Mouse (Mus musculus): Measurements from ENCODE around the gene Pgrmc2. TPM values are rescaled to one million over a fixed set of nuclear protein-coding genes. Genes with fewer than 3 reads are reported as not detected.

The Pgrmc2 gene
- polyA plus RNA-seq (2015; fragmentation: Nextera tagmentation; extraction: Ambion mirVana), result 31.5 and 34.3 TPM in 2 replicates

DNA sequence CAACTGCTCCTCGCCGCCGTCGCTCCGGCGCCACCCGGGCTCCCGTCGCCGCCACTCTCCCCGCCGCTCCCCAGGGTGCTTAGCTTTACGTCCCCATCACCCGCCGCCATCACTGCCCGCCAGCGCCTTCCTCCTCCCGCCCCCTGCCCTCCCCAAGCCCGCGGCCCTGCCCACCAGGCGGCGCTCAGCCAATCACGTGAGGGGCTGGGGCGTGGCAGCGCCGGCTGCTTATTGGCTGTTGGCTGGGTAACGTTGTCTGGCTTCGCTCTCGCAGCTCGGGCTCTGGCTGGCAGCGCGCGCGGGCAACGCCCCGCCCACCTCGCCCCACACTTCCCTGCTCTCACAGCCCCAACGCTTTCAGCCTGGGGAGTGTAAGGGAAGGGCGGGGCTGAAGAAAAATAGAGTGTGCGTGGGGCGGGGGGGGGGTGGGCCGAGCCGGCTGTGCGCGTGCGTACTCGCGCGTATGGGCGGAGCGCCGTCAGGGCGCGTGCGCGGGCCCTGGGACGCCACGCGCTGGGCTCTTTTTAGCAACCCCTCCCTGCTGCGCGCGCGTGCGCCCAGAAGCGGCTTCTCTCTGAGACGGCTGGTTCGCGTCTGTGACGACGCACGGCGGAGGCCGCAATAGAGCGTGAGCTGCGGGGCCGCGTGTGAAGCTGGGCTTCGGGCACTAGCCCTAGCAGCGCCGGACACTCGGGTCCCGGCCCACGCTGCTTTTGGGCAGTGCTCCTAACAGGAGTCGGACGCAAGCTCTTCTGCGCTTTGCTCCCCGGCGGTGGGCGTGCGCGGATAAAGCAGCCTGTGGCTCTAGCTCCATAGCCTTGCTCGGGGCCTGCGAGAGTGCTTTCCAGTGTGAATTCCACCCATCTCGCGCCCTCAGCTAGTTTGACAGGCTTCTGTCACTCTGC lies at the start of gene Pgrmc2:
Gene Pgrmc2, minus strand, starts transcription at position 162 of the 905 bp plus-strand sequence.

Other genes with a start within 250 kb of the Pgrmc2 start
- gene Mfsd8, start 236.2 kb downstream of the Pgrmc2 start, polyA plus RNA-seq (2015; fragmentation: Nextera tagmentation; extraction: Ambion mirVana), result 7.9 and 8.1 TPM in 2 replicates
- gene Abhd18, start 236.1 kb downstream of the Pgrmc2 start, polyA plus RNA-seq (2015; fragmentation: Nextera tagmentation; extraction: Ambion mirVana), result 9.8 and 16.0 TPM in 2 replicates
- 0.19 and 0.28 TPM in 2 replicates for gene 1700034I23Rik, start 180.5 kb downstream of the Pgrmc2 start, polyA plus RNA-seq (2015; fragmentation: Nextera tagmentation; extraction: Ambion mirVana)
- 6.4 and 6.5 TPM in 2 replicates for gene Larp1b, start 133.2 kb downstream of the Pgrmc2 start, polyA plus RNA-seq (2015; fragmentation: Nextera tagmentation; extraction: Ambion mirVana)